Mouse (Mus musculus) neural tube, embryonic 11.5 days (tissue): ENCODE results near the gene Gabbr2. TPM values are rescaled to one million over a fixed set of nuclear protein-coding genes. Genes with fewer than 3 reads are reported as not detected.

Experiments used
- ATAC-seq: fragments of 200-750 bp; cut with Nextera tagmentation; 2 replicates; pipeline ENCODE4 v1.8.0; 2017; ENCODE audit warnings: moderate number of reproducible peaks, mild to moderate bottlenecking, moderate TSS enrichment, moderate library complexity; ENCODE audit not compliant: insufficient read depth, low FRiP score, low TSS enrichment
- DNase-seq: peaks from one replicate; pipeline ENCODE4 v3.0.0-alpha.2; 2015; ENCODE audit warnings: low spot score
- H3K27ac ChIP-seq: fragments of 300-500 bp; sonication (generic); 2 replicates; pipeline ENCODE4 v1.5.1; 2014; ENCODE audit warnings: low read depth, mild to moderate bottlenecking, low read length
- H3K27me3 ChIP-seq: fragments of 300-500 bp; sonication (generic); 2 replicates; pipeline ENCODE4 v1.6.1; 2014; ENCODE audit warnings: mild to moderate bottlenecking, low read length, mixed read lengths; ENCODE audit not compliant: control insufficient read depth, insufficient read depth
- H3K36me3 ChIP-seq: fragments of 300-500 bp; sonication (generic); 2 replicates; pipeline ENCODE4 v1.6.1; 2014; ENCODE audit warnings: mild to moderate bottlenecking, low read length, moderate library complexity, mixed read lengths; ENCODE audit not compliant: control insufficient read depth, insufficient read depth
- H3K4me1 ChIP-seq: fragments of 300-500 bp; sonication (generic); 2 replicates; pipeline ENCODE4 v1.6.1; 2014; ENCODE audit warnings: low read length, mixed read lengths; ENCODE audit not compliant: control insufficient read depth, insufficient read depth
- H3K4me2 ChIP-seq: fragments of 300-500 bp; sonication (generic); 2 replicates; pipeline ENCODE4 v1.6.1; 2014; ENCODE audit warnings: low read depth, mild to moderate bottlenecking, moderate library complexity
- H3K4me3 ChIP-seq: fragments of 300-500 bp; sonication (generic); 2 replicates; pipeline ENCODE4 v1.5.1; 2014; ENCODE audit warnings: low read depth, low read length
- H3K9ac ChIP-seq: fragments of 300-500 bp; sonication (generic); 2 replicates; pipeline ENCODE4 v1.6.1; 2014; ENCODE audit warnings: mild to moderate bottlenecking, low read length
- H3K9me3 ChIP-seq: fragments of 300-500 bp; sonication (generic); 2 replicates; pipeline ENCODE4 v1.6.1; 2016; ENCODE audit warnings: low read length; ENCODE audit not compliant: control insufficient read depth
- WGBS: fragments of 180-500 bp; shearing (Covaris S2); extraction: QIAGEN DNeasy Blood & Tissue Kit; methylation state at CpG from one replicate; pipeline ENCODE4 v1.1.7; 2014; 5-methylcytosine and 5-hydroxymethylcytosine counted together
- polyA plus RNA-seq: library from polyadenylated mRNA; unstranded; fragments of >200 nt; fragmentation: Nextera tagmentation; extraction: Ambion mirVana; gene quantifications from 2 replicates; pipeline ENCODE4 v1.2.1, GENCODE M21; 2014

Gabbr2 gene
- polyA plus RNA-seq, 1 experiment from 2014 or later = 0.70 TPM

DNA sequence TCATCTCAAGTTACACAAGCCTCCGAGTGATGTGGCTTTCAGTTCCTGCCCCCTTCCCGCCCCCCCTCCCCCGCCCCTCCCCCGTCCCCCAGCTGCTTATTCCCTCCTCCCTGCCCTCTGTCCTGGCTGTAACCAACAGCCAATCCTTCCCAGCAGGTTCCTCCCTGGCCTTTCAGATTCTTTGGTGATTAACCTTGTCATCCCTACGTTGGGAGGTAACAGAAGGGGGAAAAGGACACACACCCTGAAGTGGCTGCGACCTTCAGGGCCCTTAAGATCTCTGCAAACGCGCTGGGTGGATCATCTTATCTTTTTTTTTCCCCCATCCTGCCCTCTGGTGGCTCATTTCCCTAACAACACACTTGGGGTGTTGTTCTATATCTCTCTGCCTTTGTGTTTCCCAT, 326.3 kb downstream of the Gabbr2 start:
- Histone ChIP-seq H3K27me3 (no peaks in the 10 kb centered on the region), H3K36me3 (no peaks in the 10 kb centered on the region), H3K4me2 (no peak overlapping the region; the same call in 1 of the 2 replicates), H3K4me3 (no peak overlapping the region), H3K9ac (no peak overlapping the region), H3K9me3 (no peaks in the 10 kb centered on the region), H3K27ac (no peak overlapping the region), H3K4me1 (peaks cover 5% of the 10 kb centered on the region; the same call in 1 of the 2 replicates)
- DNase-seq (peak; percentile 58), ATAC-seq (no peak)
- 2% methylated on average over 8 of the region's 8 CpGs for WGBS

DNA sequence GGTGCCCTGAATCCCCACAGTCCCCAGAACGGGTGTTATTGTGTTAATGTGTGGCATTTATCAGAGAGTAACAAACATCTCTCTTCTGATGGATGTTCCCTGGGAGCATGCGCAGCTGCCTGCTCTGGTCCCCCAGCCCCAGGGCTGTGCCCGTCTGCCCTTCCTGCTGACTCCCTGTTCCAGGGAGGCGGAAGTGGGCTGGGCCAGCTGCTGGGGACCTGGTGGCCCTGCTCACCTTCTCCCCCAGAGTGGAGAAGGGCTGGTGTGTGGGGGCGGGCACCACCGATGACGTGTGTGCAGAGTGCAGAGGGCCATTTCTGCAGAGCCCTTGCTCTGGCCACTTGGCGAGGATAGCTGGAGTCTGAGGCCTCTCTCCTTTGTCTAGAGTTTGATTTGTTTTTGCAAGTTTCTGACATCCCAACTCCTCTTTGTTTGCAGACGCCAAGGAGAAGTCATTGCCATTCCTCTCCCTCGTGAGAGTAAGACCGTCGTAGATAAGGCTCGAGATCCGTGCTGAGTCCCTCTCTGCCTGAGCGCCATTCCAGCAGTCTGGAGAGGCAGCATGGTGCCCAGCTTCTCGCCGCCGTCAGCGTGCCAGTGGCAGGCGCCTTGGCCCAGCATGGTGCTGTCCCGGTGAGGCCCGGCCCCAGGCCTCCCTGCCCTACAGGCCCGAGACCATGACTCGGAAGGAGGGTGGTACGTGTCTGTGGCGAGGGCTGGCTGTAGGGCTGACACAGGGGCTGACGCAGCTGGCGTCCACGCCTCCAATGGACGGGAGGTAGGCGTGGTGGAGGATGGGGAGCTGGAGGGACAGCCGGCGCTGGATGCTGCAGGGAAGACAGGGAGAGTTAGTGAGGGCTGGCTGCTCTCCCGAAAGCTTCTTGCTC, 327.3 kb downstream of the Gabbr2 start:
- ATAC-seq = peak; percentile 92
- Histone ChIP-seq H3K9me3 (no peaks in the 10 kb centered on the region), H3K27ac (peak overlapping the region; percentile 77), H3K27me3 (no peaks in the 10 kb centered on the region), H3K36me3 (no peaks in the 10 kb centered on the region), H3K4me3 (peak overlapping the region; percentile 27), H3K4me2 (peak overlapping the region; percentile 56), H3K9ac (peak overlapping the region; percentile 58), H3K4me1 (peaks cover 5% of the 10 kb centered on the region; the same call in 1 of the 2 replicates)
- DNase-seq = peak; percentile 79
- WGBS = under 1% methylated on average over 34 of the region's 34 CpGs

DNA sequence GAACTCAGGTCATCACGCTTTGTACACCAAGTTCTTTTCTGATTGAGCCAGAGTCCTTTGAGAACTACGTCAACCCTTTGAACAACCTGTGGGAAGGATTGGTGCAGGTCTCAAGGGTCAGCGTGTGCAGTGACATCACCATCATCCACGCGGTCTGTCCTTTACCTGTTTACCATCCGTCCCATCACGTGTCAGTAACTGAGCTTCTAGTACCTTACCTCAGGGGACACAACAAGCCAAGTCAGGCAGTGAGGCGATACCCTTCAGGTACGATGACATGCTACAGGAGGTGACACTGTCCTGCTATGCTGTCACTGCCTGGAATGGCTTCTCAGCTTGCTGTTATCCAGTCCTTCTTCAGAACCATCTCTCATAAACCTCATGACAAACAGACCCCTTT, 330.2 kb downstream of the Gabbr2 start:
- ATAC-seq (no peak), DNase-seq (no peak)
- 84% methylated on average over 9 of the region's 9 CpGs for WGBS
- Histone ChIP-seq H3K4me3 (no peak overlapping the region), H3K4me1 (peaks cover 5% of the 10 kb centered on the region; the same call in 1 of the 2 replicates), H3K9ac (no peak overlapping the region), H3K9me3 (no peaks in the 10 kb centered on the region), H3K36me3 (no peaks in the 10 kb centered on the region), H3K4me2 (no peak overlapping the region), H3K27me3 (no peaks in the 10 kb centered on the region), H3K27ac (no peak overlapping the region)

DNA sequence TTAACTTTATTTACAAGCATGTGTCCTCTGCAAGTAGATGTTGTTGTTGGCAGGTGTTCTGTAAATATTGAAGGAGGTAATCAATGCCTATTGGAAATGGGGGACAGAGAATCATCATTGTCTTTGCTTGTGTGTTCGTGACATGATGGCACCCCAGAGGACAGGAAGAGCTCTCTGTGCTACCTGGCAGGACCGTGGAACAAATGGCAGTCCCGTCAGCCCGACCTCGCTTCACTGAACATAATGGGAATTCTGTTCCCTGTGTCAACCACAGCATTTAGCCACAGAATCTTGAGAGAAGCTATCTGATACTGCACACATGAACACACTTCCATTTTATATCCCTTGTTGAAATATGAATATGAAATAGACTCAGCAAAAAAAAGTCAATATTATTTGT, 332.7 kb downstream of the Gabbr2 start:
- H3K9ac ChIP-seq = no peak overlapping the region
- H3K27me3 ChIP-seq = no peaks in the 10 kb centered on the region
- no peak for DNase-seq
- no peaks in the 10 kb centered on the region for H3K9me3 ChIP-seq
- H3K4me2 ChIP-seq = no peak overlapping the region
- no peak overlapping the region for H3K4me3 ChIP-seq
- no peak overlapping the region for H3K27ac ChIP-seq
- peaks cover 3% of the 10 kb centered on the region; the same call in 1 of the 2 replicates for H3K4me1 ChIP-seq
- H3K36me3 ChIP-seq = no peaks in the 10 kb centered on the region
- ATAC-seq = no peak
- WGBS = 77% methylated on average over 5 of the region's 5 CpGs

DNA sequence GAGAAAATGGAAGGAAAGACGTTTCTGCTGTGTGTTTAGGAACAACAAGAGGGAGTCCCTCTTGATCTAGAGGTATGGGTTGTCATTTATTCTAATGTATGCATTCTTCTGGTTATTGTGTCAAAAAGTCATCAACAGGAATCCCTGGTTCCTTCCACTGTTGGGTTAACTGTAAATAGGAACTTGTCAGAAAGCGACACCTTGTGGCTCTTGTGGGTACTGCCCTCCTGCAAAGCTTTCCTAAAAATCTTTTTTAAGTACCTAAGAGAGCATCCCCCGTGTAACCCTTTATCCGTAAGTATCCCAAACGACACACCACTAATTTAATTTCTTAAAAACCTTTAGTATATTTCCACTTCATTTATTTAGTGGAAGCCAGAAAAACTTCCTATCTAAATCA, 334.6 kb downstream of the Gabbr2 start:
- 14% methylated on average over 5 of the region's 5 CpGs for WGBS
- no peak overlapping the region for H3K9ac ChIP-seq
- DNase-seq (peak; percentile 75), ATAC-seq (no peak)
- no peak overlapping the region for H3K4me3 ChIP-seq
- H3K27ac ChIP-seq = no peak overlapping the region
- H3K4me2 ChIP-seq = no peak overlapping the region
- no peaks in the 10 kb centered on the region for H3K9me3 ChIP-seq
- no peaks in the 10 kb centered on the region for H3K4me1 ChIP-seq
- H3K36me3 ChIP-seq = no peaks in the 10 kb centered on the region
- H3K27me3 ChIP-seq = no peaks in the 10 kb centered on the region

DNA sequence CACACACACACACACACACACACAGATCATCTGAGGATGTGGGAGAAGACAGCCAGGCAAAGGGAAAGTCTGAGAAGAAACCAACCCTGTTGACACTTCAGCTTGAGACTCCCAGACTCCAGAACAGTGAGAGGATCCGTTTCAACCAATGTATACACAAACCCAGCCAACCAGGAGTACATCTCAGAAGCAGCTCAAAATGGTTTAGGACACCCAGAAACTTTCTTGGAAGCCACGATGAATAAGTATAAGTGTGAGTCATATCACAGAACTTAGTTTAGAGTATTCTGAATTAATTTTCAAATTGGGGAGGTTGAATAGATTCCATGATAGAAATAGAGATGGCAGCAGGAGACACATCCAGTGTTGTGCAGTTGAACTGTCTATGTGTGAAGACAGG, 335.7 kb downstream of the Gabbr2 start:
- Histone ChIP-seq H3K4me3 (no peak overlapping the region), H3K4me1 (no peaks in the 10 kb centered on the region), H3K9ac (no peak overlapping the region), H3K4me2 (no peak overlapping the region), H3K27ac (no peak overlapping the region), H3K27me3 (peaks cover 4% of the 10 kb centered on the region; the same call in 1 of the 2 replicates), H3K36me3 (no peaks in the 10 kb centered on the region), H3K9me3 (no peaks in the 10 kb centered on the region)
- WGBS = 75% methylated on average over 2 of the region's 2 CpGs
- DNase-seq (no peak), ATAC-seq (no peak)

DNA sequence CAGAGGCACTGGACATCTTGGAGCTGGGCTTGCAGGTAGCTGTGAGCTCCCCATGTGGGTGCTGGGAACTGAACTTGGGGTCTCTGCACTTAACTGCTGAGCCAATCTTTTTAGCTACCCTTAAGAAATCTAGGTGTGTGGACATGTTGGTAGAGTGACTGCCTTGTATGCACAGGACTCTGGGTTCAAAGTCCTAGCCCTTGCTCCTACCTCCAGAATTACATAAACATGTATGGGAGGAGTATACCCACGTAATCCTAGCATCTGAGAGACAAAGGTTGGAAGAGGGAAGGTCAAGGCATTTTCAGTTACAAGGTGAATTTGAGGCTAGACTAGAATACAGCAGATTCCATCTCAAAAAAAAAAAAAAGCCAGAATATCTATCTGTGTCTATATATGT, 336.4 kb downstream of the Gabbr2 start:
- WGBS = 58% methylated on average over 1 of the region's 1 CpGs
- no peak overlapping the region for H3K4me3 ChIP-seq
- no peaks in the 10 kb centered on the region for H3K36me3 ChIP-seq
- no peak overlapping the region for H3K27ac ChIP-seq
- ATAC-seq = no peak
- H3K4me2 ChIP-seq = no peak overlapping the region
- H3K4me1 ChIP-seq = peaks cover 3% of the 10 kb centered on the region; the same call in 1 of the 2 replicates
- peaks cover 4% of the 10 kb centered on the region; the same call in 1 of the 2 replicates for H3K27me3 ChIP-seq
- H3K9me3 ChIP-seq = no peaks in the 10 kb centered on the region
- no peak for DNase-seq
- H3K9ac ChIP-seq = no peak overlapping the region

DNA sequence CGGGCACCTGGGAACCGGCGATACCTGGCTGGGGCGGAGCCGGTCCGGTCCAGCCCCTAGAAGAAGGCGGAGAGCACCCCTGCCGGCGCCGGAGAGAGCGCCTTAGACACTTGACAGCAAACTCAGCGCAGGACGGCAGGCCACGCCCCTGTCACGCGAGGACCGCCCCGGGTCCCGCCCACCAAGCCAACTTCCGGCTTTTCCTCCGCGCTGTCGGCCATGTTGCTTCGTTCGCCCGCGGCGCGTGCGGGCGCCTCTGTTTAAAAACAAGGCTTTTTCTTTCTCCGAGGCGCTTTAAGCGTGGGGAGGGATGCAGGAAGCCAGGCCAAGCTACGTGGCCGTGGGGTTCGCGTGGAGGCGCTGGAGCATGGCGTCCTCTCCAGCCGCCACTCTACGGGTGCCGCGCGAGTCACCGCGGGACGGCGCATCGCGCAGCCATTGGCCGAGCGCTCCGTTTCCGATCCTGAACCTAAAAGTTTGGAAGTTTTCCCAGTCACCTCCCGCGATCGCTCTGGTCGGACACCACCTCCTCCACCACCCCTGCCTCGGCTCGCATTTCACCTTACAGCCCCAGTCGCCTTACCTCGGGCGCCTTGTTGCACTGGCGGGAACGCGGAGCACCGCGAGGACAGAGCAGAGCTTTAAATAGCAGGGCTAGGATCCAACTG, 341.5 kb downstream of the Gabbr2 start, which contains the start of gene Tbc1d2:
TSS of gene Tbc1d2 (minus strand) at position 124 of the 668 bp plus-strand sequence.
- peak within 1 kb of the TSS; percentile 73 for H3K9ac ChIP-seq
- WGBS = under 1% methylated on average over 65 of the region's 69 CpGs
- peak; percentile 94 for DNase-seq
- peak within 1 kb of the TSS; percentile 62 for H3K4me3 ChIP-seq
- peaks cover 18% of the 10 kb centered on the region for H3K27me3 ChIP-seq
- 0 out of 2 replicates have a peak within 1 kb of the TSS, but pooled peaks have one; percentile 36 for H3K27ac ChIP-seq
- H3K4me2 ChIP-seq = peak within 1 kb of the TSS; percentile 93
- no peaks in the 10 kb centered on the region for H3K36me3 ChIP-seq
- peak; percentile 94 for ATAC-seq
- peaks cover 9% of the 10 kb centered on the region; the same call in 1 of the 2 replicates for H3K4me1 ChIP-seq
- no peaks in the 10 kb centered on the region for H3K9me3 ChIP-seq
